Mouse (Mus musculus): Measurements from ENCODE around the gene Anxa2. TPM values are rescaled to one million over a fixed set of nuclear protein-coding genes. Genes with fewer than 3 reads are reported as not detected.

Anxa2 gene
- polyA plus RNA-seq, 1 experiment = 1.6 TPM

DNA sequence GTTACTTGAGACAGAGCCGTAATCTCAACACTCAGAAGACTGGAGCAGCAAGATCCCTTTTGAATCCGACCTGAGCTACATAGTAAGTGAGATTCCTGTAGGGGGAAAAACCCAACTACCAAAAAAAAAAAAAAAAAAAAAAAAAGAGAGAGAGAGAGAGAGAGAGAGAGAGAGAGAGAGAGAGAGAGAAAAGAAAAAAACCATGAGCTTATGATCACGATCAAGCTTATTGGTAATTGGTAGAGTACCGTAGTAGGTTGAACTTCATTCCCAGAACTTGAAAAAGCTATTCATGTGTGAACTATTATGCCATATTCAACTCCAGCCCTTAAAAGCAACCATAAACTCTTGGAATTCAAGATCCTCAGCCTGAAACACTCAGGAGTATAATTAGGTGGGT is 1.3 kb downstream of the Anxa2 start:
- TF ChIP-seq GATA1 (IDR thresholded peaks at IDR 0.05; ENCODE audit: low read length) = no peak

DNA sequence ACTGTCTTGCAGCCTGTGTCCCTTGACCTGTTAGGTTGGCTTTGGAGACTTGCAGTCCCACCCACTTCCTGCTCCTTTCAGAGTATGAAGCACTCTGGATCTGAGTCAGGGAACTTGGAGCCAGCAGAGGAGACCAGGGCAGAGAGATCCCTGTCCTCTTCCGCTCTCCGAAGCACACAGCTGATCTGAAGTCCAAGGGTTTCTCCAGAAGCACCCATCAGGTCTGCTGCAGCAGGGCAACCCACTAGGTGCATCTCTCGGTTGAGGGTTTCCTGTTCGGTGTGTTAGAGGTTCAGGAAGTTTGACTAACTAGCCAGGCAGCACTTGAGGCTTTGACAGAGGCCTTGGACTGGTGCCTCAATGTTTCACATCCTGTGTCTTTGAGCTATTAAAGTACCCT is 2.0 kb downstream of the Anxa2 start:
- no peak for TF ChIP-seq GATA1 (IDR thresholded peaks at IDR 0.05; ENCODE audit: low read length)

DNA sequence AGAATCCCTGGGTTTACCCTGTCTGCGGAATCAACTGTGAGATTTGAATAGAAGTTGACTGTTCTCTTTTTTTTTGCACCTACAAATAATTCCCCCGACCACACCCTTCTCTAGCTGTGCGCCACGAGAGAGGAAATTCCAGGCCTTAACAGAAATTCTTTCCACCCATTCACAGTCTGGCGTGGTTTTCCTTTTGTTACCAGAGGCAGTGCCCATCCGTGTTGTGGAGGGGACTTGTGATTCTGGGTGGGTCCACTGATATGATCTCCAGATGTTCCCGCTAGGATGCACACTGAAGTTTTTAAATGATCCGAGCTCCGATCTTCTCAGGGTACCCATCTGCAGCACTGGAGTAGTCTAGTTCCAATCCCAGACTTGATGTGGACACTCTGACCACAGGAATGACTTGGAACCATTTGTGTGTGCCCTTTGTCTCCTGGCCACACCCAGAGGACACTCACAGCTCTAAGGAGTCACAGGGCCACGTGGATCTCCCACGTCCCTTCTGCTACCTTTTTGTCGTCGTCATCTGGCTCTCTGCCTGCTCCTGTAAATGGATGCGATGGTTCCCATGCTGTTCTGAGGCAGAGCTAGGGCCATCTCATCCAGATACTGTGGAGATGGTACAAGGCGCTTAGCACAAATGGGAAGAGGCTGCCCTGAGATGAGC is 3.1 kb downstream of the Anxa2 start:
- no peak for TF ChIP-seq GATA1 (IDR thresholded peaks at IDR 0.05; ENCODE audit: low read length)

DNA sequence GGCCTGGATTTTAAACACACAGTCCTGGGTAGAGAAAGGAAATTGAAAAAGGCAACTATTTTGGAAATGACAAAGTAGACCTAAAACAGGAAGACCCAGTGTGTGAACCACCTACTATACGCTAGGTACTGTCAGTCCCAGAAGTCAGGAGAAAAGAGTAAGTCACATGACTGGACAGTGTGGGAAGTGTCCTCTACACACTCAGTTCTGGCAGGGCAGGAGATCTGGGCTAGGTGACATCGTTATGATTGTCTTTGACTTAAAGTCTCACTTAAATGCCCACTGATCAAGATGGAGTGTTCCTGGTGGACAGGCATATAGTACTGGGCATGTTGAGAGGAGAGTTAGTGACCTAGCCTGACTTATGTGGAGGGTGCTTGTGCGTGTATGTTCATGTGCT is 3.7 kb downstream of the Anxa2 start:
- no peak for TF ChIP-seq GATA1 (IDR thresholded peaks at IDR 0.05; ENCODE audit: low read length)

DNA sequence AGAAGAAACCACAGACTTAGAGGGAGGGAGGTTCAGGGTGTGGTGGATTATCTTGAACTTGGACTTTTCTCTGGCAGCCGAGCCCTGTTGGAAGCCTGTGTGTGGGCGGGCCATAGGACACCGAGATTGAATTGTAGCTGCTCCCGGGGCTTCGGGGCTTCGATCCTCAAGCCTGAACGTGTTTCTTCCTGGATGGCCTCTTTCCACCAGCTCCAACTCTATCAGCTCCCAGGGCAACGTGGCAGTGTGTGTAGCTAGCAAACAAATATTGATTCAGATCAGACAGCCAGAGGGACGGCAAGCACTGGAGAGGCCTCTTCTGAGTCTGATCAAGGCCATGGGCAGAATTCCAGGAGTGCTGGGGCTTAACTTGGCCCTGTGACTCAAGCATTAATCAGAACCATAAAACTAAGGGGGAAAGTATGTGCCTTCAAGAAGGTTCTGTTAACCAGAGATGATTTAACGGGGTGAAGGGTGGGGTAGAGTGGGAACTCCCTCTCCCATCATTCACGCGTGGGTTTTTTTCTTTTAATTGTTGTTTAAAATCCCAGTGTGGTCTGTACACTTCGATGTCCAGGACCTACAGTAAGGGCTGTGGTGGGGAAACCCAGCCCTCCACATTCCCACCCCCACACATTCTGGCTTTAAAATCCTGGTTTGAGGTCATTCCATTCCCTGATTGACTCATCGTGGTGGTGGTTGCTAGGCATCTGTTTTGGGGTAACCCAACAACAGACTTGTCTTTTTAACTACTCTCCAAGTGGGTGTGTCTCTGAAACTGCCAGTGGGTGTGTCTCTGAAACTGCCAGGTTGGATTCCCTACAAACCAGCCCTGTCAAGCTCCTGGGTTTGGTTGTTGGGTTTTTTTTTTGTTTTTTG is 4.6 kb downstream of the Anxa2 start:
- no peak for TF ChIP-seq GATA1 (IDR thresholded peaks at IDR 0.05; ENCODE audit: low read length)

DNA sequence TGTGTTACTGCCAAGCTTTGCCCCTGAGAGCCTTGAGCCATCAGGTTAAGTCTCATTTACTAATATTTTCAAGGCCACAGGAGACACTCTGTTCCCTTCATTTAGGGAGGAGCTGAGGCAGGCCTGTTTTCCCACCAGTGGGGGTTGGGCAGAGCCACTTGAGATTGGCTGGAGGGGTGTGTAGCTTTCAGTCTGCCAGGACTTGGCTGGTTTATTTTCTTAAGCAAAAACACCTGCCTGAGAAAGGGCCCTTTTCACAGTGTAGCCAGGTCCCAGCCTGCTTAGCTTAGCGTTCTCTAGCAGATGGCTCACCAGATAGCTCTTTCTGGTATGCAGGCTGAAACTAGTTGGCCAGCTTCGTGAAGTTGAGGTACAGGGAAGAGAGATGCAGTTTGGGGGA is 5.6 kb downstream of the Anxa2 start:
- TF ChIP-seq GATA1 (IDR thresholded peaks at IDR 0.05; ENCODE audit: low read length) = no peak

DNA sequence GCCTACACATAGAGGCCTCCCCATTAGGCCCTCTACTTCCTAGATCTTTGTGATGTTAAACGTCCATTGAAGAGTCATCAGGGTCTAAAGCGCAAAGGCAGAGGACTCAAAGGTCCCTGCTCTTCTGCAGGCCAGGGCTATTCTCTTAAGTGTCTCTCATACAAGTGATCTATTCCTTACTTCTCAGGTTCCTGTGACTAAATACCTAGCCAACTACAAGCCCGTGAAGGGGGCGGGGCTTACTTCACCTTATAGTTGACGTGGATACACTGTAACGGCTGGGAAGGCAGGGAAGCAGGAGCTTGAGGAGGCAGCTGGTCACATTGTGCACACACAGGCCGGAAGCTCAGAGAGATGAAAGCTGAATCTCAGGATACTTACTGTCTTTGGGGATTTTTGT is 6.5 kb downstream of the Anxa2 start:
- TF ChIP-seq GATA1 (IDR thresholded peaks at IDR 0.05; ENCODE audit: low read length) = no peak

DNA sequence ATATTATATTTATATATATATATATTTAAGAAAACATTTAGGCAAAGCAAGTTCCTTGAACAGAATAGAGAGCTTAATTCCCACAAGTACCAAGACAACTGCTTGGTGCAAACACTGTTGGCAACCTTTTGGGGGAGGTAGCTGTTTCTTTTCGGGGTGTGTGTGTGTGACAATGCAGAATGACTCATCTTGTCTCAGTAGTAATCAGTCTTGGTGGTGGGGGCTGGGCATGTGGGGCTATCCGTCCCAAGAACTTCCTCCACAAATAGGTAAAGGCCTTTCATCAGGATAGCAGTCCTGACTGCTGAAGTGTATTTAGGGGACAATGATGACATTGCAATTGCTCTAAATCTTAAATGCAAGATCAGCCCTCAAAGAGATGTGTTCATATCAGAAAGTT is 9.6 kb downstream of the Anxa2 start:
- TF ChIP-seq GATA1 (IDR thresholded peaks at IDR 0.05; ENCODE audit: low read length) = no peak

DNA sequence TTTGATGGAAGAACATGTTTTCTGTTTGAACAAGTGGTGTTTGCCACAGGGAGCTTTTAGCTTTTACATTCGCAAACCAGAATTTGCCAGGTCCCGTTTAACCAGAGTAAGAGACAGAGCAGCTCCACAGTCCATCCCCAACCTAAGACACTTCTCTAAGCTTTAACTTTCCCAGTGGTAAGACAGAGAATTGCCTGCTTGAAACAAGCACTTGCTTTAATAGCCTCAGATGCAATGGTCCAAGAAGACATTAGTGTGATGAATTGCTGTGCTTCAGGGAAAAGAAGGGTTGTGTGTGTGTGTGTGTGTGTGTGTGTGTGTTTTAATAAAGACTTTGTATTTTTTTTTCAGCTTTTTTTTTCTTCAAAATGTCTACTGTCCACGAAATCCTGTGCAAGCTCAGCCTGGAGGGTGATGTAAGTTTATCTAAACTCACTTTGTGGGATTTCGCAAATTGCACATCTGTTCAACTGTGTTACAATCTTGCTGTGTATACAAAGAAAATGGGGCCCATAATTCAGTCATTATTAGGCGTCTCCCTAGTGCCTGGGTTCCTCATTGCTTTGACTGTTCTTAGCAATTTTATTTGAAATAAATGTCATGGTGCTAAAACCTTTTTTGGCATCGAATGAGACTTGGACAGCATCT is 10.8 kb downstream of the Anxa2 start:
- TF ChIP-seq GATA1 (IDR thresholded peaks at IDR 0.05; ENCODE audit: low read length) = no peak

DNA sequence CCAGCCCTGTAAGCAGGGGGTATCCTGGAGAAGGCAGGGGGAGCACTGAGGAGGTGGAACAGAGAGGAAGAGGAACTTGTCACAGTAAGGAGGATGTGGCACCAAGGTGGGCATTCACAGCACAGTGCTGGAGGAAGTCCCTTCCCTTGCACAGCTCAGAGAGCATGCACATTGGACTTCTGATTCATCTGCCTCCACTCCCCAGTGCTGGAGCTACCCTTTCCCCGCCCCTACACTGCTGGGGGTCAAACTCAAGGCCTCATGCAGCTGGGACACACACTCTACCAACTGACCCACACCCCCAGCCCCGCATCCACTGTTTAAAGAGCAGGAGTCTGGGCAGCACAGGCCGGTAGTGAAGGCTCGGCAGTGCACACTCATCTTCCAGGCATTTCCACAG is 12.7 kb downstream of the Anxa2 start:
- TF ChIP-seq GATA1 (IDR thresholded peaks at IDR 0.05; ENCODE audit: low read length) = no peak

DNA sequence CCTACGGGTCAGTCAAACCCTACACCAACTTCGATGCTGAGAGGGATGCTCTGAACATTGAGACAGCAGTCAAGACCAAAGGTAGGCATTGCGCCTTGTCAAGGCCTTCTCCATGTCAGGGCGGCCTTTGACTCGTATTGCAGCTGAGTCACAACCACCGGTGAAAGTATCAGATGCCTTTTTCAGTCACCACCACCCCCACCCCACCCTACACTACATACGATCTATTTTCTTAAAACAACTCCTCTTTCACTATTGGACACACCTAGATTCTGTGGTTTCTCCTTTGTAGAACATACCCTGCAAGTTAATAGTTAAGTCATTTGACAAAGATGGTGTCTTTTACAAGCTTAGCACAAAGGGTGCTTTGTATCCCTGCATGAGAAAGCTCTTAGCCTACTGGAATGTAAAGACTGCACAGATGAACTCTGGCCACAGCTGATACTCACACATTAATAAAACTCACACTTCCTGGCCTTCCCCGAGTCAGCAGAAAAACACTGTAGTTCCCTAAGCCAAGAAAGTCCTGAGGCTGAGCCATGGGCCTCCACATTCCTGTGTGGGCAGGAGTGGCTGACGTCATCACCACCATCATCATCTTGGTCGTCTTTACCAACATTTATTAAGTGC is 14.0 kb downstream of the Anxa2 start:
- no peak for TF ChIP-seq GATA1 (IDR thresholded peaks at IDR 0.05; ENCODE audit: low read length)

DNA sequence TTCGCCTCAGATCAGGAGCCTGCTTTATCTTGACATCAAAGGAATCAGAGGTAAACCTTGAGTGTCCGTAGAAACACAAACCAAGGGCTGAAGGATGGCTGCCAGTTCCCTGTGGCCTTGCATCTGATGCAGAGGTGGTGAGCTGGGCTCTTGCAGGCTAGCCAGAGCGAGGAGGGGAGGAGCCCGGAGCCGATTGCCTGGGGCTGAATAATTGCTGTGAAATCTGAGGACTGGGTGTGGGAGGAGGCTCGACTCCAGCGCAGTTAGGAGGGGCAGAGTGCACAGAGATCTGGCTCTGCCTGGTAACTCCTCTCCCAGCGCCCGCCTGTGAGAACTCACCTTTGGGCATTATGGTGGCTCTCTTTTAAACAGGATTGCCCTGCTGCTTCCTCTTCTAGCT is 15.6 kb downstream of the Anxa2 start:
- TF ChIP-seq GATA1 (IDR thresholded peaks at IDR 0.05; ENCODE audit: low read length) = no peak

DNA sequence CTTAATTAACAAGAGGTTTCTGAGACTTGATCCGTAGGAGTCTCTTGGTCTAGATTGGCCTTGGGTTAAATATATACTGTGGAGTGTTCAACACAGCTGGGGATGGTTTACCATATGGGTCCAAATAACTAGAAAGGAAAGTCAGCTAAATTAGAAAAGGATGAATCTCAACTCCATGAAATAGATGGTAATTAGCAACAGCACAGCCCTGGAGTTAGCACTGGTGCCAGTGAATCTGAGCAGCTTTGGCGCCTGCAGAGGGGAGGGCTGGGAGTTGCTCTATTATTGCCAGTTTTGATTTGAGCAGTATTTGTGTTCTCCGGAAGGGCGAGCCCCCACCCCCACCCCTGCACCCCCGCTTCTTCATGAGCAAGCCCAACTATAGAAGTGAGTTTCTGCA is 16.9 kb downstream of the Anxa2 start:
- no peak for TF ChIP-seq GATA1 (IDR thresholded peaks at IDR 0.05; ENCODE audit: low read length)

DNA sequence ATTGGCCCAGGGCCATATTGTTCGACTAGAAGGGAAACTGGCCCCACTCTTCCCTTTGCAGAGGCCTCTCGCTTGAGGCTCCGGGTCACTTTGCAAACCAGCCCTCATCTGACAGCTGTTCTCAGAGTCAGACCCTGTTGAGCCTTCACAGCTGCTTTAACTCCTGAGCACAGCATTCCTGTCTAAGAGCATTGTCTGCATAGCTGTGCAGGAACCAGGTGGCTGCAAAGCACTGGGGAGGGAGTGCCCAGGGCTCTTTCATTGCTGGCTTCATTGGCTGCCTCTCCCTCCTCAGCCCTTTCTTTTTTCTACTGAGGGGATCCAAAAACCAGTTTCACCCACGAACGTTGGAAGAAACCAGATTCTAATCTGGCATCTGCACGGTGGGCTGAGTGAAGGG is 17.5 kb downstream of the Anxa2 start:
- TF ChIP-seq GATA1 (IDR thresholded peaks at IDR 0.05; ENCODE audit: low read length) = no peak

DNA sequence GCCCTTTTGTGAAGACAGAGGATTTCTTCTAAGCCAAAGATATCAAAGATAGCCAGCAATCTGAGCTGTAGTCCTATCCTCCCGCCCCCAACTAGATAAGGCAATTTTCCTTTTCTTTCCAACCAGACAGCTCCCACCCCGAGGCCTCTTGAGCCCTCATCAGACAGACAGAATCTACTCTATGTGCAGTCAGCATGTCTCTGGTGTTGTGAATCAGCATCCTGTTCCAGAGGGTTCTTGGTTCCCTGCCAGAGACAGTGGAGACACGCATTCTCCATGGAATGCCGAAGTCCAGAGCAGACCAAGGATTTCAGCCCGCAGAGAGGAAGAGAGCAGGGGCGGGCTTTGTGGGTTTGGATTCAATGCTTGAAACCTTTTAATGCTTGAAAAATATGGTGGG is 19.3 kb downstream of the Anxa2 start:
- TF ChIP-seq GATA1 (IDR thresholded peaks at IDR 0.05; ENCODE audit: low read length) = no peak

DNA sequence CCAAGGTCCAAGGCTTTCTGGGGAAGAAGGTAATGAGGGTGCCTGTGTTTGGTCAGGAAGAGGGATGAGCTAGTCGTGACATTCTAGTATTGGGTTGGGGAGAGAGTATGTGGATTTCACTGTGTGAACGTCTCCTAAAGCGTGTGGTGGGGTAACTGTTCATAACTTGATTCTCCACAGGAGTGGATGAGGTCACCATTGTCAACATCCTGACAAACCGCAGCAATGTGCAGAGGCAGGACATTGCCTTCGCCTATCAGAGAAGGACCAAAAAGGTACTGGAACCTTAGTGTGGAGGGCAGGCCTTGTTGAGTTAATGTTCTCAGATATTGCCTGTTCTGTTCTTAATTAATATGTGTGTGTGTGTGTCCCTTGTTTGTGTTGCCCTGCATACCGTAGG is 22.5 kb downstream of the Anxa2 start:
- TF ChIP-seq GATA1 (IDR thresholded peaks at IDR 0.05; ENCODE audit: low read length) = no peak

All from G1E-ER4 (cell line).